Mouse (Mus musculus): ENCODE results near the gene Vmn1r4. TPM values are rescaled to one million over a fixed set of nuclear protein-coding genes. Genes with fewer than 3 reads are reported as not detected.

The Vmn1r4 gene
- polyA plus RNA-seq (2012; rRNA removed) = not detected in 2 replicates

DNA sequence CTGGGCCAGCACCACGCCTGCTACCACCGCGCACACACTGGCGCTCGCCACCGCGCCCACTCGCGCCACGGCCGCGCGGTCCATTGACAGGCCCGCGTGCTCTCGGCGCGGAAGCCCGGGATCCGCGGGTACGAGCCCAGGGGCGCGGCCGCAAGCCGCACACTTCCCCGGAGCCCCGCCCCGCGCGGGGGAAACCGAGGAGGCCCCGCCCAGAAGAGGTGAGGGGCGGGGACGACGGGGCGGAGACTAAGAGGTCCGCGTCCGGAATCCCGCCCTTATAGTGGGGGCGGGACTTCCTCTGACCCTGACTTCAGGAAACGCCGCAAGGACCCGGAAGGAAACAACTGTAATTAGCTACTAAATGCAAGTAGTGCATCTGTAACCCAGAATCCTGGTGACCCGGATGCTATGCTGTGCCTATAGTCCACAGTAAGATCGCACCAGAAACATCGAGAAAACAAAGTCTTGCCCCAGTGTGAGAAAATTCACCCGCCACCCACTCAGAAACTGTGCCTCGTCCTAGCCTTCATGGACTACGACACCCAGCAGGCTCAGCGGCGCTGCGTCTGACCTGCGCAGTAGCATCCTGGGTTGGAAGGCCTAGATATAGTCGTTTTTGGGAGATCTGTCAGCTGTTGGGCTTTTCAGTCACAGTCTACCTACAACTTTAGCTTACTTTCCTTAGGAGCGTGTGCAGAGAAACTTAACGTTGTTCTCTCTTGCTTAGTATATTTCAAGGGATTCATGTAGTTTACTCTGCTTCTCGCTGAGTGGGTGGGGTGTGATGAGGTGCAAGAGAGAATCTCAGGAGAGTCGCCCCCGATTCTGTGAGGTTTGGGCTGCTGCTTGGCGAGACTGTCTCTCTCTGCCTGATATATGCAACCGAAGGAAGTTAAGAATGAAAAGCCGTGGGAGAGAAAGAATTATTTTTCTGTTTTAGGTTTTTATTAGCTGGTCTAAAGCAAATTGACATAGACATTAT is at the start of gene Vmn1r4, which contains the start of gene Nt5c3:
TSS of gene Vmn1r4 (plus strand) at position 290 of the 982 bp plus-strand sequence.
TSS of gene Nt5c3 (minus strand) at position 207 of the 982 bp plus-strand sequence.

DNA sequence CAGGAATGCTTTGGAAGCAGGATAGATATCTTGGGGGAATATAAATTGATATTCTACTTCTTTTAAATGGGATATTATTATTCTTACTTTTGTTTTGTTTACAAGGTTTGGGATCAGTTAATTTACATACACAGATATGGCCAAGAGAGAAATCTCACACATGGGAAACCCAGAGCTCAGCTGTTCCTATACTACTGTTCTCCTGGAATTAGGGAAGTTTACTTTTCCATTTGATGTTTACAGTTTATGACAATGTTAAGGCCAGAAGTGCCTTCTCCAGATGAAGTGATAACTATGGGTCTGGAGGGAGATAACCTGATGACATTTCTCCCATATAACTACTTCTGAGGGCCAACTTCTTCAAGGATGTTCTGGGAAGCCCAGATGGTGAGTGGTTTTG is 46.2 kb downstream of the Vmn1r4 start, which contains the start of gene Vmn1r5:
TSS of gene Vmn1r5 (plus strand) at position 301 of the 400 bp plus-strand sequence.

DNA sequence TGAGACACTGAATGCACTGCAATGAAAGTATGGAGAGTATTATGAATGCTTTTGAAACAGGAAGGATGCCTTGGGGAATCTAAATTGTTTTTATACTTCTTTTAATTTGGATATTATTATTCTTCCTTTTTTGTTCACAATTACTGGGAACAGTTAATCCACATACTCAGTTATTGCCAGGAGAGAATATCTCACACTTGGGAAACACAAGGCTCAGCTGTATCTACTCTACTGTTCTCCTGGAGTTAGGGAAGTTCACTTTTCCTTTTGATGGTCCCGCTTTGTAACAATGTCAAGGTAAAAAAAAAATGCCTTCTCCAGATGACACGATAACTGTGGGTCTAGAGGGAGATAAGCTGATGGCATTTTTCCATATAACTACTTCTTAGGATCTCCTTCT is 73.1 kb downstream of the Vmn1r4 start, which contains the start of gene Vmn1r6:
TSS of gene Vmn1r6 (plus strand) at position 301 of the 400 bp plus-strand sequence.

Other genes with a start within 250 kb of the Vmn1r4 start
- gene Lsm5, start 219.3 kb upstream of the Vmn1r4 start, polyA plus RNA-seq (2012; rRNA removed) = 0.74 and 1.6 TPM in 2 replicates
- 10.5 and 14.3 TPM in 2 replicates for gene Avl9, start 209.1 kb upstream of the Vmn1r4 start, polyA plus RNA-seq (2012; rRNA removed)
- gene Kbtbd2, start 126.2 kb upstream of the Vmn1r4 start, polyA plus RNA-seq (2012; rRNA removed) = 7.6 and 7.9 TPM in 2 replicates
- gene Fkbp9, start 92.0 kb upstream of the Vmn1r4 start, polyA plus RNA-seq (2012; rRNA removed) = 34.4 and 43.0 TPM in 2 replicates
- gene Nt5c3, start 83 bp upstream of the Vmn1r4 start, polyA plus RNA-seq (2012; rRNA removed) = 8.4 and 8.7 TPM in 2 replicates
- not detected in 2 replicates for gene Vmn1r5, start 46.3 kb downstream of the Vmn1r4 start, polyA plus RNA-seq (2012; rRNA removed)
- not detected in 2 replicates for gene Vmn1r6, start 73.2 kb downstream of the Vmn1r4 start, polyA plus RNA-seq (2012; rRNA removed)
- not detected in 2 replicates for gene Vmn1r7, start 101.3 kb downstream of the Vmn1r4 start, polyA plus RNA-seq (2012; rRNA removed)
- not detected in 2 replicates for gene Vmn1r8, start 108.3 kb downstream of the Vmn1r4 start, polyA plus RNA-seq (2012; rRNA removed)
- not detected in 2 replicates for gene Vmn1r9, start 142.8 kb downstream of the Vmn1r4 start, polyA plus RNA-seq (2012; rRNA removed)
- gene Vmn1r10, start 185.4 kb downstream of the Vmn1r4 start, polyA plus RNA-seq (2012; rRNA removed) = not detected in 2 replicates
- gene Vmn1r11, start 209.4 kb downstream of the Vmn1r4 start, polyA plus RNA-seq (2012; rRNA removed) = not detected in 2 replicates
- gene Vmn1r12, start 232.9 kb downstream of the Vmn1r4 start, polyA plus RNA-seq (2012; rRNA removed) = not detected in 2 replicates